Mouse (Mus musculus): ENCODE data around the gene Gnmt. TPM values are rescaled to one million over a fixed set of nuclear protein-coding genes. Genes with fewer than 3 reads are reported as not detected.

The Gnmt gene
- total and polyA plus RNA-seq, 2 experiments = 3,482 to 4,950 TPM

GRCm38 (mm10) chr17:46702506-46702905 lies 26.5 kb downstream of the Gnmt start:
- no peak for DNase-seq (ENCODE audit: extremely low read depth, low read depth, low spot score)
- Histone ChIP-seq H3K79me2 (ENCODE audit: control insufficient read depth, insufficient read depth, low read length) (peaks cover 23% of the 10 kb centered on the region; the same call in 1 of the 2 replicates), H3K27ac (replicated peaks; ENCODE audit: insufficient read depth, low read depth, low read length) (no peak overlapping the region), H3K9ac (ENCODE audit: low read depth, low read length) (no peak overlapping the region), H3K27me3 (ENCODE audit: control insufficient read depth, insufficient read depth, low read length) (no peaks in the 10 kb centered on the region), H3K36me3 (ENCODE audit: control insufficient read depth, insufficient read depth, low read length) (no peaks in the 10 kb centered on the region), H3K4me3 (ENCODE audit: insufficient read depth, low read depth, low read length) (no peak overlapping the region), H3K4me1 (ENCODE audit: control insufficient read depth, insufficient read depth, low read length) (peaks cover 6% of the 10 kb centered on the region)
- no peak for TF ChIP-seq CTCF (IDR thresholded peaks at IDR 0.05; ENCODE audit: low read depth, low read length)
- TF ChIP-seq POLR2A (IDR thresholded peaks at IDR 0.05; ENCODE audit: extremely low read depth, insufficient read depth, low read length) = no peak
- WGBS = 91% methylated on average over 5 of the region's 5 CpGs

GRCm38 (mm10) chr17:46702100-46702499 lies 26.9 kb downstream of the Gnmt start:
- WGBS = 94% methylated on average over 12 of the region's 12 CpGs
- Histone ChIP-seq H3K4me1 (ENCODE audit: control insufficient read depth, insufficient read depth, low read length) (peaks cover 6% of the 10 kb centered on the region), H3K36me3 (ENCODE audit: control insufficient read depth, insufficient read depth, low read length) (no peaks in the 10 kb centered on the region), H3K27ac (replicated peaks; ENCODE audit: insufficient read depth, low read depth, low read length) (no peak overlapping the region), H3K27me3 (ENCODE audit: control insufficient read depth, insufficient read depth, low read length) (no peaks in the 10 kb centered on the region), H3K9ac (ENCODE audit: low read depth, low read length) (no peak overlapping the region), H3K4me3 (ENCODE audit: insufficient read depth, low read depth, low read length) (no peak overlapping the region), H3K79me2 (ENCODE audit: control insufficient read depth, insufficient read depth, low read length) (peaks cover 23% of the 10 kb centered on the region; the same call in 1 of the 2 replicates)
- DNase-seq (ENCODE audit: extremely low read depth, low read depth, low spot score) = no peak
- TF ChIP-seq POLR2A (IDR thresholded peaks at IDR 0.05; ENCODE audit: extremely low read depth, insufficient read depth, low read length) = no peak
- TF ChIP-seq CTCF (IDR thresholded peaks at IDR 0.05; ENCODE audit: low read depth, low read length) = no peak

GRCm38 (mm10) chr17:46701489-46701888 lies 27.5 kb downstream of the Gnmt start:
- no peak for DNase-seq (ENCODE audit: extremely low read depth, low read depth, low spot score)
- H3K27ac ChIP-seq (replicated peaks; ENCODE audit: insufficient read depth, low read depth, low read length) = no peak overlapping the region
- H3K79me2 ChIP-seq (ENCODE audit: control insufficient read depth, insufficient read depth, low read length) = peaks cover 23% of the 10 kb centered on the region; the same call in 1 of the 2 replicates
- H3K27me3 ChIP-seq (ENCODE audit: control insufficient read depth, insufficient read depth, low read length) = no peaks in the 10 kb centered on the region
- H3K4me3 ChIP-seq (ENCODE audit: insufficient read depth, low read depth, low read length) = no peak overlapping the region
- H3K9ac ChIP-seq (ENCODE audit: low read depth, low read length) = no peak overlapping the region
- no peaks in the 10 kb centered on the region for H3K36me3 ChIP-seq (ENCODE audit: control insufficient read depth, insufficient read depth, low read length)
- peaks cover 6% of the 10 kb centered on the region for H3K4me1 ChIP-seq (ENCODE audit: control insufficient read depth, insufficient read depth, low read length)
- WGBS = 81% methylated on average over 12 of the region's 12 CpGs
- no peak for TF ChIP-seq CTCF (IDR thresholded peaks at IDR 0.05; ENCODE audit: low read depth, low read length)
- no peak for TF ChIP-seq POLR2A (IDR thresholded peaks at IDR 0.05; ENCODE audit: extremely low read depth, insufficient read depth, low read length)

GRCm38 (mm10) chr17:46699912-46700311 lies 29.1 kb downstream of the Gnmt start:
- peaks cover 6% of the 10 kb centered on the region for H3K4me1 ChIP-seq (ENCODE audit: control insufficient read depth, insufficient read depth, low read length)
- DNase-seq (ENCODE audit: extremely low read depth, low read depth, low spot score) = no peak
- WGBS = 92% methylated on average over 3 of the region's 3 CpGs
- H3K27ac ChIP-seq (replicated peaks; ENCODE audit: insufficient read depth, low read depth, low read length) = no peak overlapping the region
- no peaks in the 10 kb centered on the region for H3K36me3 ChIP-seq (ENCODE audit: control insufficient read depth, insufficient read depth, low read length)
- TF ChIP-seq CTCF (IDR thresholded peaks at IDR 0.05; ENCODE audit: low read depth, low read length) (no peak), POLR2A (IDR thresholded peaks at IDR 0.05; ENCODE audit: extremely low read depth, insufficient read depth, low read length) (no peak)
- peaks cover 23% of the 10 kb centered on the region; the same call in 1 of the 2 replicates for H3K79me2 ChIP-seq (ENCODE audit: control insufficient read depth, insufficient read depth, low read length)
- H3K9ac ChIP-seq (ENCODE audit: low read depth, low read length) = no peak overlapping the region
- no peak overlapping the region for H3K4me3 ChIP-seq (ENCODE audit: insufficient read depth, low read depth, low read length)
- no peaks in the 10 kb centered on the region for H3K27me3 ChIP-seq (ENCODE audit: control insufficient read depth, insufficient read depth, low read length)

- no peak for TF ChIP-seq POLR2A (IDR thresholded peaks at IDR 0.05; ENCODE audit: extremely low read depth, insufficient read depth, low read length)
- no peak for TF ChIP-seq CTCF (IDR thresholded peaks at IDR 0.05; ENCODE audit: low read depth, low read length)
- no peaks in the 10 kb centered on the region for H3K36me3 ChIP-seq (ENCODE audit: control insufficient read depth, insufficient read depth, low read length)
- H3K9ac ChIP-seq (ENCODE audit: low read depth, low read length) = no peak overlapping the region
- no peaks in the 10 kb centered on the region for H3K27me3 ChIP-seq (ENCODE audit: control insufficient read depth, insufficient read depth, low read length)
- no peak overlapping the region for H3K27ac ChIP-seq (replicated peaks; ENCODE audit: insufficient read depth, low read depth, low read length)
- peaks cover 23% of the 10 kb centered on the region; the same call in 1 of the 2 replicates for H3K79me2 ChIP-seq (ENCODE audit: control insufficient read depth, insufficient read depth, low read length)
- peaks cover 6% of the 10 kb centered on the region for H3K4me1 ChIP-seq (ENCODE audit: control insufficient read depth, insufficient read depth, low read length)
- DNase-seq (ENCODE audit: extremely low read depth, low read depth, low spot score) = no peak
- 88% methylated on average over 5 of the region's 5 CpGs for WGBS
- no peak overlapping the region for H3K4me3 ChIP-seq (ENCODE audit: insufficient read depth, low read depth, low read length)
These were observed 29.7 kb downstream of the Gnmt start for GRCm38 (mm10) chr17:46699245-46699644.

- peaks cover 22% of the 10 kb centered on the region; the same call in 1 of the 2 replicates for H3K79me2 ChIP-seq (ENCODE audit: control insufficient read depth, insufficient read depth, low read length)
- WGBS = 96% methylated on average over 6 of the region's 6 CpGs
- no peak overlapping the region for H3K9ac ChIP-seq (ENCODE audit: low read depth, low read length)
- H3K4me3 ChIP-seq (ENCODE audit: insufficient read depth, low read depth, low read length) = no peak overlapping the region
- H3K4me1 ChIP-seq (ENCODE audit: control insufficient read depth, insufficient read depth, low read length) = peaks cover 1% of the 10 kb centered on the region; the same call in 1 of the 2 replicates
- H3K27me3 ChIP-seq (ENCODE audit: control insufficient read depth, insufficient read depth, low read length) = no peaks in the 10 kb centered on the region
- no peak overlapping the region for H3K27ac ChIP-seq (replicated peaks; ENCODE audit: insufficient read depth, low read depth, low read length)
- no peak for TF ChIP-seq CTCF (IDR thresholded peaks at IDR 0.05; ENCODE audit: low read depth, low read length)
- no peak for TF ChIP-seq POLR2A (IDR thresholded peaks at IDR 0.05; ENCODE audit: extremely low read depth, insufficient read depth, low read length)
- DNase-seq (ENCODE audit: extremely low read depth, low read depth, low spot score) = no peak
- no peaks in the 10 kb centered on the region for H3K36me3 ChIP-seq (ENCODE audit: control insufficient read depth, insufficient read depth, low read length)
These were observed 30.5 kb downstream of the Gnmt start for GRCm38 (mm10) chr17:46698515-46698914.
